Mouse (Mus musculus): ENCODE data around the gene Rnf126.

DNA sequence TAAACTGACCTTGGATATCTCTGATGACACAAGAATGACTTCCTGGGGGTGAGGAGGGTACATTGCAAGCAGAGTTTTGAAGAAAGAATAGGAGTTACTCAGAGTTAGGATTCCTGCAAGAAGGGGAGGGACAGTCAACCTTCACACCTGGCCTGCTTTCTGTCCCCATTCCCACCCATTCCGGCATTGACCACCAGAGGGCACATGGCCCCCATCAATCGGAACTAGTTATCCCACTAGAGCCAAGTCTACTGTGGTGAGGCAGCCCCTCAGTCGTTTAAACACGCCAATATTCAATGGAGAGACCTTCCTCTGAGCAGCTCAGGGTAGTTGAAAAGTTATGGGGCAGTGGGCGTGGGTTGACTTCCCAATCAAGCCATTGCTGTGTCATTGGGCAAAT is 1.6 kb upstream of the Rnf126 start:
- TF ChIP-seq ZC3H11A (IDR thresholded peaks at IDR 0.05; ENCODE audit: borderline replicate concordance, low read depth, low read length) (peak; percentile 37; the same call in 1 of the 2 replicates), CHD2 (IDR thresholded peaks at IDR 0.05; ENCODE audit: low read depth, low read length) (no peak)

All from ES-E14 (cell line).